Mouse (Mus musculus): ENCODE results near the gene Hist1h2ag.
"Not testable (repeated sequence)": the region's sequence is repeated elsewhere in the genome, so short reads cannot be mapped to it uniquely, and the experiment has no call there.

The Hist1h2ag gene

DNA sequence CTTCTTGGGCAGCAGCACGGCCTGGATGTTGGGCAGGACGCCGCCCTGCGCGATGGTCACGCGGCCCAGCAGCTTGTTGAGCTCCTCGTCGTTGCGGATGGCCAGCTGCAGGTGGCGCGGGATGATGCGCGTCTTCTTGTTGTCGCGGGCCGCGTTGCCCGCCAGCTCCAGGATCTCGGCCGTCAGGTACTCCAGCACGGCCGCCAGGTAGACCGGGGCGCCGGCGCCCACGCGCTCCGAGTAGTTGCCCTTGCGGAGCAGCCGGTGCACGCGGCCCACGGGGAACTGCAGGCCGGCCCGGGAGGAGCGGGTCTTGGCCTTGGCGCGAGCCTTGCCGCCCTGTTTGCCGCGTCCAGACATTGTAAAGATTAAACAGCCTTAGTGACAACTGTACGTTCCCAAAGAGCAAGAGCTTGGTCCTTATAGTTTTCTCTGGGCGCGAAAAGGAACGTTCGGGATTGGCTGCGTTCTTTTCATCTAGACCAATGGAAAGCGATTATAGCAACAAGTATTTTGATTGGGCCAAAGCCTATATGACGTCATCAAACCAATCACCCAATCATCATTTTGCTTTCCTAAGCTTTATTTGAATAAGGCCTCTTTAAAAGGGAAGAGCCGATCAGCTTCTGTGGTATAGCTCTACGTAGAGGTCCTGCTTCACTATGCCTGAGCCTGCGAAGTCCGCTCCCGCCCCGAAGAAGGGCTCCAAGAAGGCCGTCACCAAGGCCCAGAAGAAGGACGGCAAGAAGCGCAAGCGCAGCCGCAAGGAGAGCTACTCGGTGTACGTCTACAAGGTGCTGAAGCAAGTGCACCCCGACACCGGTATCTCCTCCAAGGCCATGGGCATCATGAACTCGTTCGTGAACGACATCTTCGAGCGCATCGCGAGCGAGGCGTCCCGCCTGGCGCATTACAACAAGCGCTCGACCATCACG is at the start of gene Hist1h2ag, which contains the start of gene Hist1h2bj:
TSS of gene Hist1h2ag (minus strand) at position 377 of the 935 bp plus-strand sequence.
TSS of gene Hist1h2bj (plus strand) at position 647 of the 935 bp plus-strand sequence.
- peak; percentile 87 to 88 for DNase-seq (ENCODE audit: low spot score in 2 of 2)

DNA sequence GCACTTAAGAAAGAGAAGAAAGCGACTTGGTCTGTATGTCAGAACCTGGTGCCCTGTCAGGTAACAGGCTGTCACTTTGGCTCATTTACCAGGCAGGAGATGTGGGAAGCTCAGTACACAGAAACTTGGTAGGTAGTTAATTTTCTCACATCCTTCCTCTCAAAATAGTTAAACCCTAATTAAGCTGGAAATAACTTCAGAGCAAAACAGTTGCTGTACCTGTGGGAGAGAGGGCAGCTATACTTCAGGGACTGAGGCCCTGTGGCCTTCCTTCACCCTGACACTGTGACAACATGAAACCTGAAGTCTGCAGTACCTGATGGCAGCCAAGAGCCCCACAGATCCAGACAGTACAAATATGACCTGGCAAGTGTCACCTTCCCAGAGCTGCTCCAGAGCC is 41.4 kb upstream of the Hist1h2ag start, which contains the start of gene Vmn1r188:
TSS of gene Vmn1r188 (plus strand) at position 301 of the 400 bp plus-strand sequence.
- not testable (repeated sequence) for DNase-seq (ENCODE audit: low spot score in 2 of 2)

DNA sequence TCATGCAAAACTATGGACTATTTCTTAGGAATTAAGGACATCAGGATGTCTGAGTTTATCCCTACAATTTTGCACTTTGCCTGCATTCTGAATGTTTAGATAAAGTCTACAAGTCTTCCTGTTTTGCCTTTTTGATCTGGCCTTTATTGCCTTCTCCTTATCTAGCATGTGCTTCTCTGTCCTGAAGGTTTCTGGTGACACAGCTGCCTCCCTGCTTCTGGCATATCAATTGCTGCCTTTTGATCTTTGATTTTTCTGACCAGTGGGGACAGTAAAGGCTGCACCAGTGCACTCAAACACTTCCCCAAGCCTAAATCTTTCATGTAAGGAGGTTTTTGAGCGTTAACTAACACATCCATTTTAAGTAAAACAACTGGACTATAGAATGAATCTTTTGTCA is 20.7 kb upstream of the Hist1h2ag start:
- no peak for DNase-seq (ENCODE audit: low spot score in 2 of 2)

DNA sequence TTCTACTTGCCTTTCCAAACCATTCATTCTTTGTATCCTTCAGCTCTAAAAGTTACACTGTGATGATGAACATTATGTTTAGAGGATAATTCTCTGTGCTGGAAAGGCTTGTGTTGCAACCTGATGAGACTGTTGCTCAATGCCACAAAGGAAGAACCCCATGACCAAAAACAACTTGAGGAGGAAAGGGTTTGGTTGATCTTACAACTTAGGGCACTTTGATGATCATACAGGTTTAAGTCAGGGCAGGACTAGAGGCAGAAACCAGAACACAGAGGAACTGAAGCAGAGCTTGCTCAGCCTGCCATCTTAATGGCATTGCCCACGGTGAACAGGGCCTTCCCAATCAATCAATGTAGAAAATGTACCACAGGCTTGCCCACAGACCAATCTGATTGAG is 18.7 kb upstream of the Hist1h2ag start:
- no peak for DNase-seq (ENCODE audit: low spot score in 2 of 2)

DNA sequence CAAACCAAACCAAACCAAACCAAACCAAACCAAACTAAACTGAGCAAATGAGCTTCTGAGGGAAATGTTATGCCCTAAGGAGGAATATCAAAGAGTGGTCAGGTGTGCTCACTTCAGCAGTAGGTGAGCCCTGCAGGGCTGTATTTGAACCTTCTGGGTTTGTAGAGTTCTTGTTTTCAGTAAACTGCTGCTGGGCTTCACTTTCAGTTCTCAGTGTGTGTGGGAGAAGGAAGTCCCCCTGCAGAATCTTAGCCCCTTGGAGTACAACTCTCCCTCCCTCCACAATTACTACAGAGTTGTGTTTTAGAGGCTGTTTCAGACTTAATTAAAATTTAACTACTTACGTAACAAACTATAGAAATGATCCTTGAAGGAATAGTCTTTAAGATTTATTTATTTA is 11.0 kb upstream of the Hist1h2ag start:
- no peak for DNase-seq (ENCODE audit: low spot score in 2 of 2)

DNA sequence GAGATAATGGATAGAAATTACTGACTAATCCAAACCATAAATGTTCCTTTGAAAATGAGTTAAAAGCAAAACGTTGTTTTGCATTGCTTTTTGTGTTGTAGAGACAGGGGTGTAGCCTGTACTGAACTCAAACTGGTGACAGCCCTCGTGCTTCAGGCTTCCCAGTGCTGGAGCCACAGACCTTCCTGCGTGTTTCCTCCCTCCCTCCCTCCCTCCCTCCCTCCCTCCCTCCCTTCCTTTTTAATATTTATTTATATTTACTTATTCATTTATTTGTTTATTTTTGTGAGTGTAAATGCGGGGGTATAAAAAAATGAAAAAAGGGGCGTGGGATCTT is 8.7 kb upstream of the Hist1h2ag start:
- no peak for DNase-seq (ENCODE audit: low spot score in 2 of 2)

DNA sequence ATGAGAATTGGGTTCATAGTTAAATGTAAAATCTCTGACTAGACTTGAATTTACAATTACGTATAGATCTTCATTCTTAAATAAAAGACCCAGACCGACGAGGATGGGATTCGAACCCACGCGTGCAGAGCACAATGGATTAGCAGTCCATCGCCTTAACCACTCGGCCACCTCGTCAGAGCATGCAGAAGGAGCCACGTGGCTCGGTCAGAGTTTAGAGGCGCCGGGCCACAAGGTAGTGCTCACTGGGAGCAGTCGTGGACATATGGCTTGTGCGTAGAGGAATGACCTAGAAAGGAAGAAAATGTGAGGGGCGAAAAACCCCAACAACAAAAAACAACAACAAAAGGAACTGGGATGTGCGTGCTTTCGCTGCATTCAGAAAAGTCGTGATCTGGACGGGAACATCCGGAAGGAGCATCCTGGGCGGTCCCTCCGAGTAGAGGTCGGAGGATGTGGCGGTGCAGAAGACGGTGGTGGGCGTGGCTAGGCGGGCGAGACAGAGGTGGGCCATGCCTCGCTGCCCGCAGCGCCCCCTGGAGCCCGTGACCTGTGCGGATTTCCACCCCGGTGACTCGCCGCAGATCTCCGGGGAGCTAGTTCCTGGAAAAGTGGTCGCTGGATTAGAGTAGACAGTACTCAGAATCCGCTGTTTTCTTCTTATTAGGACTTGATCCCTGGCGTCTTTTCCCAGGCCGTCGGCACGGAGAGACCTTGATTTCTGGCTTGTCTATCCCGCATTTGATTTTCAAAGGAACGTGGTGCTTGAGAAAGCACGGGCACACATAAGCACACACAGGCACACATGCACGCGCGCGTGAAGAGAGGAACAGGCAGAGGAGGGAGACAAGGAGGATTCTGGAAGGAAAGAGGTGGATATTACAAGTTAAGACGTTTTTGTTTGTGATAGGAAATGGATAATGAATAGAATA is 8.1 kb upstream of the Hist1h2ag start:
- DNase-seq (ENCODE audit: low spot score in 2 of 2), result peak; percentile 90 to 95

DNA sequence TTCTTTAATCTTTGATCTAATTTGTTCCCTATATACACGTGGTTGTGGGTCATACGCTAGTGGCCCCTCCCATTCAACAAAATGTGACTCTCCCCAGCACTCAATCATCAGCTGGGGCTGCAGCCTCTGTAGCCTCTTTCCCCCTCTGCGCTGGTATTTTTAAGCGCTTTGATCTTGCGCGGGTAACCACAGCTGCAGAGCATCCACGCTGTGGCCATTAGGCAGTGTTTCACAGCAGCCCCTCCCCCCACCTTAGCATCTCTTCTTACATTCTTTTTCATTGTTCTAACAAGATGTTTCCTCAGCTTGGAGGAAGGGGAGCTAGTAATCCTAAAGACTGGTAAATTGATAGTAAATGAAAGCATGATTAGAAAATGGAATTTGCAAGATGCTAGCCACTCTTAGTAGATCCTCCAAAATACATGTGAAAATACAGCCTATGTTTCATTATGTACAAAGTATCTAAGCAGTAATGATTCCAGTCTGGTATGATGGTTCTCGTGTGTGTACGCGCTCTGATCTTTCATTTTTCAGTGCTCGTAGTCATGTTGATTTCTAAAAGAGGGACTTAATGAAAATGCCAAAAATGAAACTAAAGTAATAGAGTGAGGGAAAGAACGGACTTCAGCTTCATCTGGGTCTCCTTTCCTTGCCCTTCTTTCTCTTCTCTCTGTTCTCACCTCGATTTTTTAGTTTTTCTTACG is 7.1 kb upstream of the Hist1h2ag start:
- peak; percentile 59 to 65 for DNase-seq (ENCODE audit: low spot score in 2 of 2)

DNA sequence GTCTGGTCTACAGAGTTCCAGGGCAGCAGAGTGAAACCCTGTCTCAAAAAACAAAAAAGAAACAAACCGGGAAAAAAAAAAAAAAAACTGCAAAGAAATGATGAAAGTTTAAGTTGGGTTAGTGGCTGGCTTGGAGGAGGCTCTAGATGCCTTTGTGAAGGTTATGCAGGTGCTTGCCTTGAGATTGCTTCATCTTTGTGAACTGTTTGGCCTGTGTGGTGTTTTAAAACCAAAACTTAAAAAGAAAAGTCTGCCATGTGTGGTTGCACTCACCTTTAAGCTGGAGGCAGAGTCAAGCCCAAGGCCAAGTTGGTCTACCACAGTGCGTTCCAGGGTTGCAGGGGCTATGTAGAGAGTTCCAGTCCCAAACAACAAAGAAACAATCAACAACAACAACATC is 6.3 kb upstream of the Hist1h2ag start:
- no peak for DNase-seq (ENCODE audit: low spot score in 2 of 2)

DNA sequence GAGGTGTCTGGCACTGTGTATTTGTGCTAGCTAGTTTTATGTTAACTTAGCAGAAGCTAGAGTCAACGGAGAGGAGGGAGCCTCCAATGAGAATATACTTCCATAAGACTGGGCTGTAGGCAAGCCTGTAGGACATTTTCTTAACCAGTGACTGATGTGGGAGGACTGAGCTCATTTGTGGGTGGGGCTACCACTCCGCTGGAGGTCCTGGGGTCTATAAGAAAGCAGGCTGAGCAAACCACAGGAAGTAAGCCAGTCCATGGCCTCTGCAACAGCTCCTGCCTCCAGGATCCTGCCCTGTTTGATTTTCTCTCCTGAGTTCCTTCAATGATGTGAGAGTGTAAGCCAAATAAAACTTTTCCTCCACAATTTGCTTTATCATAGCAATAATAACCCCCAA is 2.6 kb upstream of the Hist1h2ag start:
- no peak for DNase-seq (ENCODE audit: low spot score in 2 of 2)

DNA sequence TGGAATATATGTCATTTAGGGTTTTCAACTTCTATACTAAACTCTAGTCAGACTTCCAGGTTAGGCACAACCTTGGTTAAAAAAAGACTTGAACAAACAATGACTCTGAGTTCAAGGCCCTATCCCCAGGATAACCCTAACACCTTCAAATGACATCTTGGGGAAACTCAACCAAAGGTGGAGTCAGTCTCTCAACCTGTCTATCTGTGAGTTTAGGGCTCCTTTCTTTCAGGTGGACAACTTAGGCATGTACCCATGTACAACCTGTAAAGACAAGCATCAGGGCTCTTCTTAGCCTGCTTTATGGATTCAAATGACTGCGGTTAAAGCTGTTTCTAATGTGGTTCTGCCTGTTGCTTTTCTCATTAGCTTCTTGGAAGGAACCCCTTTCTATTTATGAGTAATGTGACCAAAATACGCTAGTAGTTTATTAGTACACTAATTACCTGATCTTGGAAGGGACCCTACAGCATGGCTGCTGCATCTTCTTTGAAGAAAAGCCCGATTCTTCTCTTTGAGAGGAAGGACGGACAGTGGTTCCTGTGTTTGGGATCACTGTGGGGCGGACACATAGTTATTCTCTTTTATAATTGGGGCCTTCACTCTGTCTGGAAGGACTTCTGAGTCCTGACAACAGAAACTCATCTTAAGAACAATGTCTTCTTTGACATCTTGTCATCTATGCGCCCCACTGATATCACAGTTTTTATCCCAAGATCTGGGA is 1.9 kb upstream of the Hist1h2ag start:
- DNase-seq (ENCODE audit: low spot score in 2 of 2), result no peak

DNA sequence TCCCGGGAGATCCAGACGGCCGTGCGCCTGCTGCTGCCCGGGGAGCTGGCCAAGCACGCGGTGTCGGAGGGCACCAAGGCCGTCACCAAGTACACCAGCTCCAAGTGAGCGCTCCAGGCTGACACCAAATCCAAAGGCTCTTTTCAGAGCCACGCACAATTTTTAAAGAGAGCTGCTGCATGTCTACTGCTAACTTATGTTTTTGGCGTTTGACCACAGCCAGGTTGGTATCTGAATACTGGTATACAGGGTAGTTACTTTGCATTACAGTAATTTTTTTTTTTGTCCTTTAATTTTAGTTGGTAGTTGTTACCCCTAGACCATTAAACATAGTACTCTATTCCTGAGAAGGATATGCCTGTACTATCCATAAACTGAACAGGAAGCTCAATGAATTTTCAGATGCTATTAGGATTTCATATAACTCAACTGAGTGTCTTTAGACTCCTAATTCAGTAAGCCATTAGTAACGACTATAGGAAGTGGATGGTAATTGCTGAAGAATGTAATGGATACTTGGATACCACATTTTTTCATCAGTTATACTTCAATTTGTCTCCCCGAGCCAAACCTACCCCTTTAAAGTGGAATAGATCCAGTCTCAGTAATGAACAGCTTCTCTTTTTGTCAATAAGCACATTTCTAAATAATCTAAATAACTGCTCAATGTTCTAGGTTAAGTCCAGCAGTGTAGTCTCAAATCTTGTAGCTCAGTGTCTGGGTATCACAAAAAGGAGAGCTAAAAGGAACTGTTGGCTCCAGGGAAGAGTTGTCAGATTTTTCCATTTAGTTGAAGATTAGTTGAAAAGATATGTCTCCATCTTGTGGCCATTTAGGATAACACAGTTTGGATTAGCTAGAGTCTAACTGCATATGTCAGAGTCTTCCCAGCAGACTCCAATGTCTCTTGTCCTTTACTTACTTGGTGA is 1.0 kb upstream of the Hist1h2ag start:
- peak in 1 of 2 experiments; percentile 58 for DNase-seq (ENCODE audit: low spot score in 2 of 2)

DNA sequence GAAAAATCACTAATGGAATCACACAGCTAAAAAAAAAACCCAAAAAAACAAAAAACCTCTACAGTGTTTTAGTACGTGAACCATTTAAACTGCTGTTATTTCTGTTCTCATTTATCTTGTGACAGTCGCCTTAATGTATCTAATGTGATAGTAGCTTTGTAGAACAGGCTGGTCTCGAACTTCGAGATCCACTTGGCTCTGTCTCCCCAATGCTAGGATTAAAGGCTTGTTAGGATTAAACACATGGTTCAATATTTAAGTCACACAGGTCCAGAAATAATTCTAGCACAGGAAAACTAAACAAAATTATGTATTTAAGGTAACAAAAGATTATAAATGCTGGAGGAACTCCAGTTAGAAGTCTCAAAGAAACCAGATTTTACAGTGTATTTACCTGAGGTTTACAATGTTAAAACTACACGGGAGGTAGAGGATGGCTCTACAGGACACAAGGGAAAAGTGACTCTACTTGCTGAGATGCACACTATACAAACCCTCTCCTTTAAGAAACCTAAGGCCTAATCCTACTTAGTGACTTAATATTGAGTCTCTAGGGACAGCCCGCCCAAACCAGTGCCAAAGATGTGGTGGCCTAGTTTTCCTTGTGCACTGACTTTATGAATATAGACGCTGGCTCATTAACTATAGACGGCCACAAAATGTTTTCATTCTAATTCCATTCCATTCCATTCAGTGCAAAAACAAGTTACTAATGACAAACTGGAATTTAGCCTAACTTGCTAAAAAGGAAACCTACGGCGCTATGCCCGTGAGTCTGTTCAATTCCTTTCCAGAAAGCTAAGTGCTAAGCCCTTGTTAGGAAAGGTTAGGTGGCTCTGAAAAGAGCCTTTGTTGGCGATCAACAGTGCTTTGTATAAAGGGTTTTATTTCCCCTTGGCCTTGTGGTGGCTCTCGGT is 835 bp downstream of the Hist1h2ag start:
- no peak for DNase-seq (ENCODE audit: low spot score in 2 of 2)

DNA sequence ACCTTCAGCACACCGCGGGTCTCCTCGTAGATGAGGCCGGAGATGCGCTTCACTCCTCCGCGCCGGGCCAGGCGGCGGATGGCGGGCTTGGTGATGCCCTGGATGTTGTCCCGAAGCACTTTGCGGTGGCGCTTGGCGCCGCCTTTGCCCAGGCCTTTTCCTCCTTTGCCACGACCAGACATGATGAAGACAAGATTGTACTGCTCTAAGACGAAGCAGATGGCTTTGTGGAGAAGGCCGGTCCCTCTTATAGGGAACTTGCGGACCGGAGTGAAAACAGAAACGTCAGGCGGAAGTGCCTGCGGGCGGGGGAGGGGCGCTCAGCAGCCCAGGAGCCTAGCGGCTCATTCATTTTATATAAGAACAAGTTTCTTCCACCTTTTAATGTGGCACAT is 1.6 kb downstream of the Hist1h2ag start, which contains the start of gene Hist1h4i:
TSS of gene Hist1h4i (minus strand) at position 221 of the 395 bp plus-strand sequence.
- DNase-seq (ENCODE audit: low spot score in 2 of 2), result peak; percentile 96 to 99

DNA sequence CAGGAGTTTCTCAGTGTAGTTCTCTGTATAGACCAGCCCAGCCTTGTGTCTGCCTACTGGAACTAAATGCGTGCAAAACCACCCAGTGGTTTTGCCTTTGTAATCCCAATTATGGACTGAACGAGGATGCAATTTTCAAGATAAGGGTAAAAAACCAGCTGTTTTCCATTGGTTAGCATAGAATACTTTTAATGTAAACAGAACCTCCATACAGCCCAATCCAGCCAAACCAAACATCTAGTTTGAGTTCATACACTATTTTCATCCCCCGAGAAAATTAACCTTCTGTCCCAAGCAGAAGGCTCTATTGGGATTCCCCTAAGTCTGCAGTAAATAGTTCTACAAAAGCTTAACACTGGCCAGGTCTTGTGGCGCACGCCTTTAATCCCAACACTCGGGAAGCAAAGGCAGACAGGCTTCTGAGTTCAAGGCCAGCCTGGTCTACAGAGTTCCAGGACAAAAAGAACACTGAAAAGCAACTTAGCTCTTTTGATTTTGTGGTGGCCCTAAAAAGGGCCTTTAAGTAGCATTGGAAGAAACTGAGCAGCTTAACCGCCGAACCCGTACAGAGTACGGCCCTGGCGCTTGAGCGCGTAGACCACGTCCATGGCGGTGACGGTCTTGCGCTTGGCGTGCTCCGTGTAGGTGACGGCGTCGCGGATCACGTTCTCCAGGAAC is 2.1 kb downstream of the Hist1h2ag start:
- DNase-seq (ENCODE audit: low spot score in 2 of 2), result no peak

DNA sequence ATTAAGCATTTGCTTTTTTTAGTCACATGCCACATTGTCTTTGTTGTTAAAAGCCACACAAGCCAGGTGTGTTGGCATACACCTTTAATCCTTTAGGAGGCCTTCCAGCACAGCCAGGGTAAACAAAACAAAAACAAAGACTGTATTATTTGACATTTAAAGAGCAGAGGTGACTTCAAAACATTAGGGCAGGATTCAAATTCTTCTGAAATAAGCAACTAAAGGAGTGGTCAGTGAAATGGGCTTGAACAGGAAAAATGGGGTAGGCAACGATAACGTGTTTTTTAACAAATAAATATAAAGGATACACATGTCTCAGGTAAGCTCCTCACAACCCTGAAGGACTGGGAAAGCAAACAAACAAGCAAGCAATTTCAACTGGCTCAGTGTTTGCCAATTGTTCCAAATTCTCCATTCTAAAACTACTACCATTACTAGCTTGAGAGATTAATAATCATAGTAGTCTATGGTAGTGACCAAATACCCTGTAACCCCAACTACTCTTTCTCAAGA is 2.7 kb downstream of the Hist1h2ag start:
- no peak for DNase-seq (ENCODE audit: low spot score in 2 of 2)

DNA sequence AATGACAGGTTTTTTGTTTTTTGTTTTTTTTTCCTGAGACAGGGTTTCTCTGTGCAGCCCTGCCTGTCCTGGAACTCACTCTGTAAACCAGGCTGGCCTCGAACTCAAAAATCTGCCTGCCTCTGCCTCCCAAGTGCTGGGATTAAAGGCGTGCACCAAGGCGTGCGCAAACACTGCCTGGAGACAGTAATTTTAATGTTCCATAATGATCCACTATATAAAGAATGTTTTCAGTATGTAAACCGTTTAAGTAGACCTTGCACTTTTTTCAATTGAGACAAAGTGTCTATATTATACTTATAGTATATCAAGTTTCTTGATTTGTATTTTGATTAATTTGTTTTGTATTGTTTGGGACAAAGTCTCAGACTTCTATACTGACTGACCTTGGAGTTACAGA is 3.4 kb downstream of the Hist1h2ag start:
- no peak for DNase-seq (ENCODE audit: low spot score in 2 of 2)

DNA sequence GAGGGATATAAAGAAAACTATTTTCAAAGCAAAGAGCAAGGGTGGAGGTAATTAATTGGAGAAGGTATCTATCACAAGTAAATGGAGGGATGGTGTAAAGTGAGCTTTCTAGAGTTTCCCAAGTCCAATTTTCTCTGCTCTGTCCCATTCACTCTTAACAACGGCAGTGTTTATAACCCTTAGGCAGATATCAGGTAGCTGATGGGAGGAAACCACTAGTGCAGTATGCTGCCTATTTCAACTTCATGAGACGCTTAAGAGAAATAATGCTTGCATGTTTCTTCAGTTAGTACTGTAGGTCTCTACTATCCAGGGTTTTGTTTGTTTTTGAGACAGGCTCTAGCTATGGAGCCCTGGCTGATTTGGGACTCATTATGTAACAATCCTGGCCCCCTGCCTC is 5.3 kb downstream of the Hist1h2ag start:
- no peak for DNase-seq (ENCODE audit: low spot score in 2 of 2)

Measured in thymus, postnatal 10 days (tissue).